Mouse (Mus musculus): ENCODE results near the gene Zfp618.

The Zfp618 gene

GRCm38 (mm10) chr4:62999916-63000315, 34.5 kb downstream of the Zfp618 start:
- DNase-seq: no peak

DNA sequence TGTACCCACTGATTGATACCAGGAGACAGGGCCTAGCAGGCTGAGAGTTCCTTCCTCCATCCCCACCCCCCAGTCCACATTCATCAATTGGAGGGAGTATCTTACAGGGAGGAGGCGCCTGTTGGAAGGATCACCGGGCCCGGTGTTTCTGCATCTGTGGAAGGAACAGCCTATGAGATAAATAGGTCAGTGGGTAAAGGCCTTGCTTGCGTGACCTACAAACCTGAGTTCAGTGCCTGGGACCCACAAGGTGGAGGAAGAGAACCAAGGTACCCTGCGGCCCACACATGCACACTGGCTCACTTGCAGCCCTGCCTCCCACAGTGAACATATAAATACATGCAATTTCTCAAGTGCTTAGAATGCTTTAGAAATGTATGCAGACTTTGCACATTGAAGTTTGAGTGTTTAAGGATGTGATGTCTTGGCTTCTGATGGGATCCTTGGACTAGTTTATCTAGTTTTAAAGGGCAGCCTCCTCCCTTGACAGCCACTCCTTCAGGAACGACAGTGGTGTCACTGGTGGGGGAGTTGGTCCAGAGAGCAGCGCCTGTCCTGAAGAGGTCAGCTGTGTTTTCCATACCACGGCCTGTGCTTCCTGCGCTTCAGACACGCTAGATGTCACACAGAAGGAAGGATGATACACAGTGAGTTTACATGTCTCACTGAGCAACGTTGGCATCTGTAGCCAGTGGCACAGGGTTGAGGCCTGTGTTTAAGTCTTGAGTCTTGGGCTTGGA, 35.1 kb downstream of the Zfp618 start:
- DNase-seq: no peak

GRCm38 (mm10) chr4:63002386-63002785, 37.0 kb downstream of the Zfp618 start:
- no peak for DNase-seq

DNA sequence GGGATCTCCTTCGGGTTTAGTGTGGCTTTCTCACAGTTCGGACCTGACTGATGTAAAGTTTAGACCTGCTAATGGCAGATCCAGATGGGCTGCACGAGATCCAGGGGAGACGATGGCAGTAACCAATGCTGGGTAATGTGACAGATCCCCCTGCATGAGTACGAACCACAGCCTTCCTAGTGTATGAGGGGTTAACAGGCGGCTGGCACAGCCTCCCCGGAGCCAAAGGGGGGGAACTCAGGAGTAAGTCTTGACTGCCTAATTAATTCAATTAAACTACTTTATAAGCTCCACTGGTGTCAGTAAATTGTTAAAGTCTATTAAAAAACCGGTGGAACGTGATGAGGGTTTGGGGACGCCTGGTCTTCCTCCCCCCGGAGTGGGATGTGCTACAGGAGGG, 39.1 kb downstream of the Zfp618 start:
- DNase-seq: no peak

DNA sequence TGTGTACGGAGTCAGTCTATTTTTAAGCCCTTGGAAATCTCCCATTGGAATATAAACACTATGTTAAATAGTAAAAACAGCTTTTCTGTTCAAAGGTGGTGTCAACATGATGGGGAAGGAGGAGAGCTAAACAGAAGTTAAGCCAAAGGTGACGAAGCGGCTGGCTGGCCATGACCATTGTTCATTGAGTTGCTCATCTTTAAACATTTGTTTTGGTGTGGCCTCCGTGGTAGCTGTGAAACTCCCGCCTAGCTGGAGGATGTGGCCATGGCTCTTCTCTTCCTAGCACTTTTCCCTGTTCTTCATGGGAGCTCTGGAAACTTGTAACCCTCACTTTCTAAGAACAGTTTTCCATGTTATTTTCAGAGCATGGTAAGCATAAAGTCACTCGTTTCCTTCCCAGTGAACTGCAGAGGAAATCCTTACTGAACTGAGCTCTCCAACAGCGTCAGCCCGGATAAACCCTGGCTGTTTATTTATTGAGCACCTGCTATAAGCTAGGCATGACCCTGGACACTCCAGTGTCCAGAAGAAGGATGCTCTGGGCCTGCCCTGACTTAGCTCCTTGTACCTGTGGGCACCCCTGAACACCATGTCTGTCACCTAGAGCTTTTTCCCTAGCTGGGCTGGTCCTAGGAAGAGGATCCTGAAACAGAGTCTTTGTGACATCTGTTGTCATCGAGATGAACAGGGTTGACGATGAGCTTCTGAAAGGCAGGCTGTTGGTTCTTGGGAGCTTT, 40.2 kb downstream of the Zfp618 start:
- no peak for DNase-seq

DNA sequence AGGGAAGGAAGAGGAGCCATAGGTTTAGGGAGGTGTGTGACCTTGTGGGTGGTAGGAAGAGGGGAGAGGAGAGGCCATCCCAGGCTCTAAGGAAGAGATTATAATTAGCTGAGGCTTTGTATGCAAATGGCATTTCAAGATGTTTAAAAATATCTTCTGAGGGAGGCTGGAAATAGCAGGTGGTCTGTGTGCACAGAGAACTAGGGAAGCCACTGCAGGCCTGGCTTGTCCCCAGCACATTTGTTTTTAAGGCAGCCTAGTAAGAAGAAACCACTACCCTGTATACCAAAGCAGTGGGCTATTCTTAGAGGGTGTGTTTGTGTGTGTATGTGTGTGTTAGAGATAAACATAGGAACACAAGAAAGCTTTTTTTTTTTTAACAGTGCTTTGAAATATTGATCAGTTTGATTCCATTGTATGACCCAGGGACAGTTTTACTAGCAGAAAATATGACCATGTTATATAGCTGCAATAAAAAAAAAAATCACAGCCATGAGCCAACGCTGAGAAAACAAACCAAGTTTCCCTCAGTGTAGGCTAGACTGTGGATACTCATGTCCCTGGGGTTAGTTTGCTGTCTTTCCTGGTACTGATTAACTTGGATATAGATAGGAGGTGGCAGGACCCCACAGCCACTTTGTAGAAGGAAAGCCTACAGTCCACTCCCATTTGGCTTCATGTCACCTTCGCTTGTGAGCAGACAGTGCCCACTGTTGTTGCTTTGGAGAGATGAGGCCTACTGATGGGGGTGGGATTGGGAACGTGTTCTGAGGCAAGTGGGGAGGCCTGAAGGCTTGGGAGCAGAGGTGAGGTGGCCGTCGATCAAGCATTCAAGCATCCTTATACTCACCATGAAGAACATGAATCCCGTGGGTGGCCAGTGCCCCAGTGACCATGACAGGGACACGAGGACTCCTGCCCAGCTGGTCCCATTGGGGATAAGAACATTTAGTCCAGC, 41.1 kb downstream of the Zfp618 start:
- no peak for DNase-seq

DNA sequence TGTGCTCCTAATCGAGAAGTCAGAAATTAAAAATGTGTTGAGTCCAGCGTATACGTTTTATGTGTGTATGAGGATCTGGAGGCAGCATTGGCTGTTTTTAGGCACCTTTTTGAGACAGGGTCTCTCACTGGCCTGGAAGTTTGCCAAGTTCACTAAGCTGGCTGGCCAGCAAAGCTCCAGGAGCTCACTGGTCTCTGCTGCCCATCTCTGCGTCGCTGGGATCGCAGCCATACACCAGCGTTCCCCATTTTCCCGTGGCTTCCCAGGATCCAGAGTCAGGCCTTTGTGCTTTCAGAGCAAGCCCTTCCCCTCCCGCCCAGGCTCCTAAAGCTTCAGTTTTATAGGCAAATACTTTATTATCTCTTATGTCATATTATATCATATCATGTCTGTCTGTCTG, 42.8 kb downstream of the Zfp618 start:
- no peak for DNase-seq

GRCm38 (mm10) chr4:63008822-63009221, 43.4 kb downstream of the Zfp618 start:
- no peak for DNase-seq

GRCm38 (mm10) chr4:63009821-63010220, 44.4 kb downstream of the Zfp618 start:
- DNase-seq: no peak

DNA sequence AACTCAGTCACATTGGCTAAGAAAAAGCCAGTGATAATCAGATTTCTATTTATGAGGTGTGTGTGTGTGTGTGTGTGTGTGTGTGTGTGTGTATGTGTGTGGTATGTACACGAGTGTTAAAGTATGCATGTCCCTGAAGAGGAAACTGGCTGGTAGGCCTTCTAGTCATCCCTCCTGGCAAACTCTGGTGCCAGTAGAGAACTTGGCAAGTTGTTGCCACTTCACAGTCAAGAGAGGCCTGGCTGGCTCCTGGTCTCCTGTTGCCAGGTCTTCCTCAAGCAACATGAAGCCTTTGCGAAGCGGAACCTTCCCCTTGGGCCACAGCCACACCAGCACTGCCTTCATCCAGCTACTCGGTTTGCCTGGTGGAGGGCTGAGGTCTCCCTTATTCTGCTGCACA, 44.9 kb downstream of the Zfp618 start:
- DNase-seq: no peak

DNA sequence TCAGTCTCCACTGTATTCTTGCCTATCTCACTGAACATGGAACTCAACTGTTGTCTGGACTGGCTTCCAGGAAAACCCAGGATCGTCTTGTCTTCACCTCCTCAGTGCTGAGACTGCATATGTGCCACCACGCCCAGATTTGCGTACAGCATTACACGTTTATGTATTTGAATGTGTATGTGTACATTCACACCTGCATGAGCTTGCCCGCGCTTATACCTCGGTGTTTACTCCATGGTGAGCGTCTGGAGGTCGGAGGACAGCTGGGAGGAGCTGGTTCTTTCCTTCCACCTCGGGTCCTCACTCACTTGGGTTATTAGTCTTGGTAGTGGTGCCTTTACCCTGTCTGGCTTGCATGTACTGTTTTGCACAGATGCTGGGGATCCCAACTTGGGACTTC, 53.2 kb downstream of the Zfp618 start:
- no peak for DNase-seq

DNA sequence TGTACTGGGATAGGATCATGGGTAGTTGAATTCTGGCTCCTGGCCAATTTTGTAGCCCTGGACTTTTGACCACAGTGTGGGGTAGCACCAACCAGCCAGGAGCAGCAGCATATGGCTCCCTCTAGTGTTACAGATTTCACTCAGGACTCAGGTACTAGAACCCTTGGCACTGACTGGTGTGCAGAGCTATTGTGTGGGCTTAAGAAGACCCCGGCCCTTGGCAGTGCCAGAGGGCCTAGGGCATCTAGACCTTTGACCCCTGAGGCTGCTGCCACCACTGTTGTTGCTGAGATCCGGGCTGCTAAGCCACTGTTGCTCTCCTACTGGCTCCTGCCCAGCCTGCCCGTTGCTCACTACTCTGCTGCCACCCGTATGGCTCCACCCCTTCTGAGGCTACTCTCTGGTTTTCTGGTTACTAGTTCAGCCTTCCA, 54.1 kb downstream of the Zfp618 start:
- DNase-seq: no peak

DNA sequence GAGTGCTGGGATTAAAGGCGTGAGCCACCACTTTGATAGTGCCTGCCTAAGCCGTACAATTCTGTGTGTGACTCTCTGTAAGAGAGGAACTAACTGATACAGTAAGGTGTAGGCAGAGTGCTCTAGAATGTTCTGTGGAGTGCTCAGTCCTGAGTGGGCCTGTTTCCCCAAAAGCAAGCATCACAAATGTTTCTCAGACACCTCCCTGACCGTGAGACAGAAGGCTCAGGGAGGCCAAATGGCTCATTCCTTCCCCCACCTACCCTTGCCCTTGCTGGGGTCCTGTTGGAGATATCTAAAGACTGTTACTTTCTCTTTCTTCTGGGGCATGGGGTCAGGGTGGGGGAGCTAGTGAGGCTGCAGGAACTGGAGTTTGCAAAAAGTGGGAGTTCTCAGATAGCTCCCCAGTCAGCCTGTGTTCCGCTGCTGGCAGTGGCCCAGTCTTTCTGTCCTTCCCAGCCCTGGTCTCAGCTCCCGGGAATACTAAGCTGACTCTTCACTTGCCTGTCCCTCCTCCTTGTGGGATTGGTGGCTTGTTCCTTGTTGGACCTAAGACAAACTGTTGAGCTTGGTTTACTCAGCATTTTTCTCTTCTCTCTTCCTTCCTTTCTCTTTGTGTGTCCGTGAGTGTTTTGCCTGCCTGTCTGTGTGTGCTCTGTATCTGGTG, 55.8 kb downstream of the Zfp618 start:
- no peak for DNase-seq

DNA sequence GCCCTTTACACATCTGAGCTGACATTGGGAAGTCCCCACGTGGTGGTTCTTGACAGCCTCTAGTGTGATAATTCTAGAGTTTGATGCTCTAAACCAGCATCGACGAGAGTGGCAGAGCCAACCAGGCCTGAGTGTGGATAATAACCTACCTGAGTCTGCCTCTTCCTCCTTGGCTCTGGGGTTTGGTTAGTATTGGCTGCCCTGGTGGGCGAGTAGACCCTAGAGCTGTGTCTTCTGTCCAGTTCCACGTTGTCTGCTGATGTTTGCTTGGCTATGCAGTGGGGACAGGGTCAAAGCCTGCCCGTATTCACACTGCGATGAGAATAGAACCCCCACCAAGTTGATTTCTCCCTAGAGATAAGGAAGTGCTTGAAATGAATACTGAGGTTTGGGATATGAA, 58.1 kb downstream of the Zfp618 start:
- no peak for DNase-seq

- no peak for DNase-seq
Observed at GRCm38 (mm10) chr4:63024098-63024497, 58.7 kb downstream of the Zfp618 start.

GRCm38 (mm10) chr4:63024734-63025256, 59.4 kb downstream of the Zfp618 start:
- DNase-seq: no peak

GRCm38 (mm10) chr4:63025306-63025705, 59.9 kb downstream of the Zfp618 start:
- no peak for DNase-seq

- no peak for DNase-seq
Observed at GRCm38 (mm10) chr4:63026286-63026685, 60.9 kb downstream of the Zfp618 start.

GRCm38 (mm10) chr4:63027451-63027850, 62.1 kb downstream of the Zfp618 start:
- DNase-seq: no peak

DNA sequence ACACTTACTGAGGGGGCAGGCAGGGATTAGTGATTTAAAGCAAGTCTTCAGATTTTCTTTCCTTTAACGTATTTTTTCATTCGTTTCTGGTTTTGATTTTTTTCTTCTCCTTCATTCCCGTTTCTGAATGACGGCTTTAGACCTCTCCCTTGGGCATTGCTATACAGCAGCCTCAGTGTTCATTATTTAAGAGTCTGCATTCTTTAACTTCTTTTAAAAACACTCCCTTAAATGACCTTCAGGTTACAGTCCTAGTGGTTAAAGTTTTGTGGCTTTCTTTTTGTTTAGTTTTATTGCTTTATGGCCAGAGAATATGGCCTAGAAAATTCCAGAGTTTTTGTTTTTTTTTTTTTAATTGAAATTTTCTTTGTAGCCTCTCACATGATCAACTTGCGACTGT, 64.8 kb downstream of the Zfp618 start:
- peak; percentile 46 for DNase-seq

- DNase-seq: no peak
Observed at GRCm38 (mm10) chr4:63031240-63031639, 65.9 kb downstream of the Zfp618 start.

- DNase-seq: no peak
Observed at GRCm38 (mm10) chr4:63032581-63033006, 67.2 kb downstream of the Zfp618 start.

Measured in embryo, embryonic 11 days (tissue).